In genomic region chr11:28692263-28693194, GRCm38 (mm10) we compare ENCODE assay signal across 8 mouse cellular contexts.
A peak's percentile ranks its signal among the peaks of the same experiment; 100 is the strongest.
DNase-seq lines count a peak whose midpoint lies in the region; ATAC-seq lines count a peak whose summit lies in the region.

No protein-coding gene starts in this region.

- no peak overlapping the region for H3K4me2 ChIP-seq in kidney, embryonic 15.5 days
- no peak overlapping the region for H3K4me2 ChIP-seq in intestine, embryonic 16.5 days (ENCODE audit: low read depth, low read length)
- H3K4me2 ChIP-seq in neural tube, embryonic 13.5 days, result no peak overlapping the region

- no peak overlapping the region for H3K4me3 ChIP-seq in kidney, embryonic 15.5 days (replicated peaks)
- H3K4me3 ChIP-seq in intestine, embryonic 16.5 days (ENCODE audit: low read length), result no peak overlapping the region
- H3K4me3 ChIP-seq in neural tube, embryonic 13.5 days, result no peak overlapping the region

- H3K4me1 ChIP-seq in kidney, embryonic 15.5 days, result peaks cover 6% of the 10 kb centered on the region; the same call in 1 of the 2 replicates
- H3K4me1 ChIP-seq in intestine, embryonic 16.5 days (ENCODE audit: control insufficient read depth, insufficient read depth, low read length), result 0 out of 2 replicates have a peak, but pooled peaks cover under 1% of the 10 kb centered on the region
- peaks cover under 1% of the 10 kb centered on the region for H3K4me1 ChIP-seq in neural tube, embryonic 13.5 days (replicated peaks)

- 6% methylated on average over 3 of the region's 3 CpGs for WGBS in kidney, embryonic 15.5 days
- WGBS in intestine, embryonic 16.5 days, result 22% methylated on average over 3 of the region's 3 CpGs
- WGBS in neural tube, embryonic 13.5 days, result 35% methylated on average over 3 of the region's 3 CpGs

- DNase-seq in kidney, adult 8-10 months, result no peak
- DNase-seq in embryo, embryonic 10.5 days (ENCODE audit: low spot score), result peak; percentile 70
- peak; percentile 7 for DNase-seq in gastrocnemius, postnatal 10 days
- DNase-seq in frontal cortex, adult 2 months (ENCODE audit: extremely low spot score in 1 of 2, low spot score in 1 of 2), result no peak

- H3K9ac ChIP-seq in kidney, embryonic 15.5 days, result no peak overlapping the region
- H3K9ac ChIP-seq in intestine, embryonic 16.5 days (ENCODE audit: low read depth, low read length), result no peak overlapping the region
- H3K9ac ChIP-seq in neural tube, embryonic 13.5 days, result no peak overlapping the region

- H3K27me3 ChIP-seq in kidney, embryonic 15.5 days, result no peaks in the 10 kb centered on the region
- no peaks in the 10 kb centered on the region for H3K27me3 ChIP-seq in intestine, embryonic 16.5 days (replicated peaks; ENCODE audit: control insufficient read depth, insufficient read depth, low read length)
- H3K27me3 ChIP-seq in neural tube, embryonic 13.5 days, result no peaks in the 10 kb centered on the region

- no peaks in the 10 kb centered on the region for H3K9me3 ChIP-seq in kidney, embryonic 15.5 days (replicated peaks)
- no peaks in the 10 kb centered on the region for H3K9me3 ChIP-seq in intestine, embryonic 16.5 days (ENCODE audit: control insufficient read depth, low read length)
- no peaks in the 10 kb centered on the region for H3K9me3 ChIP-seq in neural tube, embryonic 13.5 days

- peak; percentile 88 for ATAC-seq in kidney, embryonic 15.5 days (replicated peaks; ENCODE audit: low FRiP score)
- ATAC-seq in intestine, embryonic 16.5 days, result peak; percentile 63
- ATAC-seq in neural tube, embryonic 13.5 days (ENCODE audit: low read depth), result peak; percentile 62; the same call in 1 of the 2 replicates
- ATAC-seq in megakaryocyte progenitor cell, adult 5-6 weeks (replicated peaks; ENCODE audit: poor library complexity), result no peak

- H3K27ac ChIP-seq in kidney, embryonic 15.5 days, result peak overlapping the region; percentile 71
- H3K27ac ChIP-seq in intestine, embryonic 16.5 days (ENCODE audit: low read length), result no peak overlapping the region
- H3K27ac ChIP-seq in neural tube, embryonic 13.5 days (replicated peaks), result peak overlapping the region; percentile 59

- H3K36me3 ChIP-seq in kidney, embryonic 15.5 days, result no peaks in the 10 kb centered on the region
- no peaks in the 10 kb centered on the region for H3K36me3 ChIP-seq in intestine, embryonic 16.5 days (ENCODE audit: control insufficient read depth, insufficient read depth, low read length)
- H3K36me3 ChIP-seq in neural tube, embryonic 13.5 days, result no peaks in the 10 kb centered on the region

Comparison
In these comparisons a context has a peak if more than half of its experiments do, and no peak if none do; other contexts are left out.
1. DNase-seq: peak in embryo, embryonic 10.5 days (single experiment) and gastrocnemius, postnatal 10 days (single experiment); none in kidney, adult 8-10 months (0 of 2) and frontal cortex, adult 2 months (0 of 2).